Mouse (Mus musculus) bone marrow, adult 2 months (tissue): Measurements from ENCODE around the gene Esrrb.

Experiments used
- CTCF ChIP-seq: fragments of 200-500 bp; IDR thresholded peaks from 2 replicates; pipeline ENCODE4 v1.5.1; 2011; ENCODE audit warnings: low read length, control low read depth; ENCODE audit not compliant: control insufficient read depth, insufficient read depth
- POLR2A ChIP-seq: fragments of 200-500 bp; IDR thresholded peaks from 2 replicates; pipeline ENCODE4 v1.6.1; 2011; ENCODE audit warnings: low read depth, mild to moderate bottlenecking, control low read depth, low read length, borderline replicate concordance; ENCODE audit not compliant: control insufficient read depth

DNA sequence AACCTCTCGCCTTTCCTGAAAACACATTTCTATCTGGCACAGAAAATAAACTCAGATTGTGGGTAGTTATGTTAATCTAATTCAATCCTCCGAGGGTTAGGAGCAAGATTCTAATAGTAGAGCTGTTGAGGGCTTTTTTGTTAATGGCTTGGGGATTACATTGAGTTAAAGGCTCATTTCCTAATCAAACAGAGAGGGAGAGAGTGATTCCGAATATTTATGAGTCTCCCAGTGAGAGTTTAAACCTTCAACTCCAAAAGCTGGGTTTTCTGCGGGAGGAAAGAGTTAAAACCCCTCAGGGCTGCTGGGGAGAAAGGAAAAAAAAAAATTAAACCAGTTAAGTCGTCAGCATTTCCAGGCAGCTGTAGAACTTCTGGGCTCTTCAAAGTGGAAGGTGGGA is 3.8 kb downstream of the Esrrb start:
- TF ChIP-seq CTCF (no peak), POLR2A (no peak)
